In the genomic region with DNA sequence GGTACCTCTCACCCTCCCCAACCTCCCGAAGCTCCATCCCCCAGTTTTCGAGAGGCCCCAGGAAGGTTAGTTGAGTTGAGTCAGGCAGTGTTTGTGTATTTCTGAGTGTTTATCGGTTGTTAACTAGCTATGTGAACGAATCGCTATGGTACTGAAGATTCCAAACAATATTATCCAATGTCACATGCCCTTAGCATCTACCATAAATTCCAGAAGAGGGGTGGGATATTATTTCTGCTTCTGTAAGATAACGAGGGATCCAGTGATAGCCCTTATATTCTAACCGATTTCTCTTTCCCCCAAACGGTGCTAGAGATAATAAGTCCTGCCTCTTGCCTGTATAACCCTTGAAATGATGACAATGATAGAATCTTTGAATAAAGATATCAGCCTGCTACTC, we compare ENCODE assay signal across 7 mouse cellular contexts. TPM values are rescaled to one million over a fixed set of nuclear protein-coding genes. Genes with fewer than 3 reads are reported as not detected.
A peak's percentile ranks its signal among the peaks of the same experiment; 100 is the strongest.
DNase-seq lines count a peak whose midpoint lies in the region; ATAC-seq lines count a peak whose summit lies in the region.

No protein-coding gene starts in this region.

- no peak for DNase-seq in lung, postnatal 25 days (ENCODE audit: low spot score)
- DNase-seq in cerebellum, postnatal 14 days = no peak
- no peak for DNase-seq in spleen, postnatal 4 days (ENCODE audit: low spot score in 2 of 2)

- ATAC-seq in lung, embryonic 15.5 days (ENCODE audit: borderline replicate concordance, extremely low read depth, low FRiP score, low TSS enrichment) = no peak
- ATAC-seq in forebrain, embryonic 13.5 days = no peak
- ATAC-seq in limb, embryonic 13.5 days (ENCODE audit: low FRiP score, low read depth) = no peak
- no peak for ATAC-seq in stomach, embryonic 14.5 days (ENCODE audit: insufficient number of reproducible peaks, insufficient read depth, low FRiP score, low read depth)

- no peaks in the 10 kb centered on the region for H3K36me3 ChIP-seq in lung, embryonic 15.5 days
- no peaks in the 10 kb centered on the region for H3K36me3 ChIP-seq in forebrain, embryonic 13.5 days (ENCODE audit: poor library complexity, severe bottlenecking)
- no peaks in the 10 kb centered on the region for H3K36me3 ChIP-seq in limb, embryonic 13.5 days
- no peaks in the 10 kb centered on the region for H3K36me3 ChIP-seq in stomach, embryonic 14.5 days (ENCODE audit: control insufficient read depth, insufficient read depth, low read length)

- H3K4me3 ChIP-seq in lung, embryonic 15.5 days = peak overlapping the region; percentile 59
- H3K4me3 ChIP-seq in forebrain, embryonic 13.5 days = peak overlapping the region; percentile 74
- peak overlapping the region; percentile 64 for H3K4me3 ChIP-seq in limb, embryonic 13.5 days
- H3K4me3 ChIP-seq in stomach, embryonic 14.5 days (ENCODE audit: low read depth, low read length) = peak overlapping the region; percentile 54

- H3K27ac ChIP-seq in lung, embryonic 15.5 days = no peak overlapping the region
- peak overlapping the region; percentile 94 for H3K27ac ChIP-seq in forebrain, embryonic 13.5 days
- H3K27ac ChIP-seq in limb, embryonic 13.5 days = no peak overlapping the region
- no peak overlapping the region; the same call in 1 of the 2 replicates for H3K27ac ChIP-seq in stomach, embryonic 14.5 days (ENCODE audit: low read length)

- WGBS in lung, embryonic 15.5 days = 11% methylated on average over 8 of the region's 8 CpGs
- WGBS in forebrain, embryonic 13.5 days = 11% methylated on average over 8 of the region's 8 CpGs
- WGBS in limb, embryonic 13.5 days = 19% methylated on average over 8 of the region's 8 CpGs
- WGBS in stomach, embryonic 14.5 days = 17% methylated on average over 8 of the region's 8 CpGs

- no peak overlapping the region; the same call in 1 of the 2 replicates for H3K9ac ChIP-seq in lung, embryonic 15.5 days
- peak overlapping the region; percentile 82 for H3K9ac ChIP-seq in forebrain, embryonic 13.5 days
- H3K9ac ChIP-seq in limb, embryonic 13.5 days = peak overlapping the region; percentile 63
- 0 out of 2 replicates have a peak overlapping the region, but pooled peaks have one; percentile 21 for H3K9ac ChIP-seq in stomach, embryonic 14.5 days (replicated peaks; ENCODE audit: low read depth, low read length)

- H3K4me1 ChIP-seq in lung, embryonic 15.5 days = peaks cover 18% of the 10 kb centered on the region
- peaks cover 30% of the 10 kb centered on the region for H3K4me1 ChIP-seq in forebrain, embryonic 13.5 days
- peaks cover 21% of the 10 kb centered on the region for H3K4me1 ChIP-seq in limb, embryonic 13.5 days
- peaks cover 4% of the 10 kb centered on the region; the same call in 1 of the 2 replicates for H3K4me1 ChIP-seq in stomach, embryonic 14.5 days (ENCODE audit: control insufficient read depth, insufficient read depth, low read length)

- H3K9me3 ChIP-seq in lung, embryonic 15.5 days = no peaks in the 10 kb centered on the region
- H3K9me3 ChIP-seq in forebrain, embryonic 13.5 days (replicated peaks) = no peaks in the 10 kb centered on the region
- H3K9me3 ChIP-seq in limb, embryonic 13.5 days = no peaks in the 10 kb centered on the region
- H3K9me3 ChIP-seq in stomach, embryonic 14.5 days (ENCODE audit: control insufficient read depth, low read depth, low read length) = no peaks in the 10 kb centered on the region

- H3K27me3 ChIP-seq in lung, embryonic 15.5 days = peaks cover 35% of the 10 kb centered on the region
- no peaks in the 10 kb centered on the region for H3K27me3 ChIP-seq in forebrain, embryonic 13.5 days
- H3K27me3 ChIP-seq in limb, embryonic 13.5 days = peaks cover 48% of the 10 kb centered on the region
- peaks cover 17% of the 10 kb centered on the region for H3K27me3 ChIP-seq in stomach, embryonic 14.5 days (ENCODE audit: control insufficient read depth, insufficient read depth, low read length)

- peak overlapping the region; percentile 85 for H3K4me2 ChIP-seq in lung, embryonic 15.5 days
- peak overlapping the region; percentile 100 for H3K4me2 ChIP-seq in forebrain, embryonic 13.5 days
- H3K4me2 ChIP-seq in limb, embryonic 13.5 days (replicated peaks) = peak overlapping the region; percentile 92
- H3K4me2 ChIP-seq in stomach, embryonic 14.5 days (replicated peaks; ENCODE audit: low read depth, low read length) = peak overlapping the region; percentile 92

RNA-seq across cellular contexts. Expression of gene Trim9, which starts 0.6 kb away (rescaled TPM):
- 0.63 and 0.89 TPM in 2 replicates for polyA plus RNA-seq in lung, embryonic 15.5 days (2015; fragmentation: Nextera tagmentation; extraction: Ambion mirVana)
- 21.7 and 26.8 TPM in 2 replicates for polyA plus RNA-seq in forebrain, embryonic 13.5 days (2015; fragmentation: Nextera tagmentation; extraction: Ambion mirVana)
- polyA plus RNA-seq in limb, embryonic 13.5 days (2015; fragmentation: Nextera tagmentation; extraction: Ambion mirVana) = 0.74 and 0.93 TPM in 2 replicates
- polyA plus RNA-seq in stomach, embryonic 14.5 days (2014; fragmentation: Nextera tagmentation; extraction: Ambion mirVana) = 2.4 and 2.6 TPM in 2 replicates
